14 mouse cellular contexts compared by ENCODE assay signal in the genomic region with DNA sequence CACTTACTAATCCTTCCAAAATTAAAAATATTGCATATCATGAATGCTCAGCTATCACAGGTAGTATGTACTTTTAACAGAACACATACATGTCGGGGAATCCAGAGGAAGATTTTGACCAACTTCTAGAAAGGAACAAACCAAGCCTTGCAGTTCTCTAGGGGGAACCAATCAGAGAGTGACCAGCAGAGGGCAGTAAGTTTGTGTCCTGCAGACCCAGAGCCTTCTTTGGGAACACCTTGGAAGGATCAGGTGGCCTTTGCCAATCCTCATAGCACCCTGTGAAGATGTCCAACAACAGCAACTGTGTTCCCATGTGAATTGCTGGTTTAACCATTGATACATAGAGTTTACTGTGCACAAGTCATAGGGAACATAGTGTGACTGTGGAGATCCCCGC. TPM values are rescaled to one million over a fixed set of nuclear protein-coding genes. Genes with fewer than 3 reads are reported as not detected.
DNase-seq lines count a peak whose midpoint lies in the region; ATAC-seq and TF ChIP-seq lines count a peak whose summit lies in the region.
"Had no signal": no experiment of that assay in that cellular context is flagged by ENCODE, and none has a peak within 500 bp of the region (broad histone marks: within the 10 kb centered on the region; RNA-seq: fewer than 3 reads in every experiment).

No protein-coding gene starts in this region.

- no peaks in the 10 kb centered on the region for H3K4me1 ChIP-seq in kidney, postnatal 0 days (replicated peaks; ENCODE audit: insufficient read depth, low read length)
- H3K4me1 ChIP-seq in thymus, adult 2 months (replicated peaks; ENCODE audit: control insufficient read depth, insufficient read depth, low read length) = no peaks in the 10 kb centered on the region
- H3K4me1 ChIP-seq: midbrain, embryonic 13.5 days had no signal

- no peaks in the 10 kb centered on the region for H3K36me3 ChIP-seq in kidney, postnatal 0 days (ENCODE audit: insufficient read depth, low read length)
- H3K36me3 ChIP-seq in thymus, adult 2 months (ENCODE audit: control insufficient read depth, insufficient read depth, low read length) = no peaks in the 10 kb centered on the region
- H3K36me3 ChIP-seq: midbrain, embryonic 13.5 days had no signal

- no peak overlapping the region for H3K4me2 ChIP-seq in kidney, postnatal 0 days (ENCODE audit: low read length)
- H3K4me2 ChIP-seq: midbrain, embryonic 13.5 days had no signal

- no peaks in the 10 kb centered on the region for H3K9me3 ChIP-seq in kidney, postnatal 0 days (replicated peaks; ENCODE audit: low read length)
- H3K9me3 ChIP-seq: midbrain, embryonic 13.5 days had no signal

- H3K9ac ChIP-seq in kidney, postnatal 0 days (ENCODE audit: low read depth, low read length) = no peak overlapping the region
- H3K9ac ChIP-seq: midbrain, embryonic 13.5 days had no signal

- WGBS in kidney, postnatal 0 days = 83% methylated on average over 2 of the region's 2 CpGs
- WGBS in thymus, adult 2 months = 84% methylated on average over 2 of the region's 2 CpGs

- H3K4me3 ChIP-seq in kidney, postnatal 0 days (replicated peaks; ENCODE audit: low read depth, low read length) = no peak overlapping the region
- no peak overlapping the region for H3K4me3 ChIP-seq in thymus, adult 2 months (ENCODE audit: control insufficient read depth, insufficient read depth, low read length)
- H3K4me3 ChIP-seq: midbrain, embryonic 13.5 days had no signal

- H3K27ac ChIP-seq in kidney, postnatal 0 days = no peak overlapping the region
- H3K27ac ChIP-seq in thymus, adult 2 months (ENCODE audit: control insufficient read depth, insufficient read depth, low read length) = no peak overlapping the region
- H3K27ac ChIP-seq: midbrain, embryonic 13.5 days had no signal

- no peak for ATAC-seq in kidney, postnatal 0 days (replicated peaks; ENCODE audit: low FRiP score, low read depth)
- ATAC-seq: forebrain, embryonic 16.5 days; midbrain, embryonic 13.5 days had no signal

- H3K27me3 ChIP-seq in kidney, postnatal 0 days (ENCODE audit: insufficient read depth, low read length) = no peaks in the 10 kb centered on the region
- H3K27me3 ChIP-seq in thymus, adult 2 months (ENCODE audit: control insufficient read depth, insufficient read depth, low read length) = no peaks in the 10 kb centered on the region
- H3K27me3 ChIP-seq: midbrain, embryonic 13.5 days had no signal

- peak; percentile 24 for DNase-seq in adrenal gland, postnatal 10 days
- DNase-seq in adrenal gland, adult 8-10 months = no peak
- DNase-seq in kidney, postnatal 0 days (ENCODE audit: low spot score) = no peak
- no peak for DNase-seq in kidney, postnatal 25 days
- DNase-seq in thymus, postnatal 14 days = peak; percentile 52
- DNase-seq in thymus, adult 2 months = no peak
- no peak for DNase-seq in ovary, adult 18-20 months (ENCODE audit: low spot score)
- DNase-seq in T-cell, adult 2 months (ENCODE audit: low spot score) = no peak
- DNase-seq: heart, postnatal 36 days had no signal

- no peak for TF ChIP-seq POLR2A in thymus, adult 2 months (IDR thresholded peaks at IDR 0.05; ENCODE audit: control insufficient read depth, extremely low read depth, insufficient read depth, low read length, poor library complexity)

- TF ChIP-seq CTCF in kidney, postnatal 0 days (IDR thresholded peaks at IDR 0.05; ENCODE audit: low read depth) = peak; percentile 38; the same call in 1 of the 2 replicates
- TF ChIP-seq CTCF in thymus, adult 2 months (IDR thresholded peaks at IDR 0.05; ENCODE audit: borderline replicate concordance, control insufficient read depth, extremely low read depth, insufficient read depth, low read length, poor library complexity) = no peak

RNA-seq across cellular contexts. Expression of gene Dmbt1, which starts 30.7 kb away (rescaled TPM):
- under 1 TPM; 0.06 to 0.15 TPM for total RNA-seq in adrenal gland, postnatal 10 days (2021)
- not detected for total RNA-seq in adrenal gland, adult 8-10 months (2022)
- polyA plus RNA-seq in kidney, postnatal 0 days (2015; fragmentation: Nextera tagmentation; extraction: Ambion mirVana) = not detected in 2 replicates
- 0.64 and 0.94 TPM in 2 replicates for polyA plus RNA-seq in thymus, adult 2 months (2012; rRNA removed)
- total RNA-seq: granulocyte monocyte progenitor cell, adult 5-6 weeks; heart, postnatal 36 days; left cerebral cortex, postnatal 36 days had no signal
- polyA plus RNA-seq: forebrain, embryonic 16.5 days; midbrain, embryonic 13.5 days; neural tube, embryonic 14.5 days had no signal

Comparison
In these comparisons a context has a peak if more than half of its experiments do, and no peak if none do; other contexts are left out.
1. DNase-seq: peak in adrenal gland, postnatal 10 days (single experiment) and thymus, postnatal 14 days (single experiment); none in adrenal gland, adult 8-10 months (single experiment), kidney, postnatal 0 days (single experiment), kidney, postnatal 25 days (0 of 2), thymus, adult 2 months (single experiment), ovary, adult 18-20 months (single experiment) and T-cell, adult 2 months (single experiment).